Mouse (Mus musculus): ENCODE results near the gene Yars. TPM values are rescaled to one million over a fixed set of nuclear protein-coding genes. Genes with fewer than 3 reads are reported as not detected.
A peak's percentile ranks its signal among the peaks of the same experiment; 100 is the strongest.

Yars gene
- polyA plus RNA-seq (2016; fragmentation: Nextera tagmentation; extraction: Ambion mirVana): 98.9 and 103 TPM in 2 replicates

- peak within 1 kb of the TSS; percentile 99 for H3K4me3 ChIP-seq
- no peaks in the 10 kb centered on the region for H3K27me3 ChIP-seq (ENCODE audit: low read depth, poor library complexity, severe bottlenecking)
- peaks cover 25% of the 10 kb centered on the region for H3K4me1 ChIP-seq
- H3K36me3 ChIP-seq: peaks cover 23% of the 10 kb centered on the region
- WGBS: under 1% methylated on average over 56 of the region's 58 CpGs
- DNase-seq (ENCODE audit: low spot score): peak; percentile 99
- peak within 1 kb of the TSS; percentile 98 for H3K27ac ChIP-seq
- H3K9me3 ChIP-seq (replicated peaks): no peaks in the 10 kb centered on the region
Measured at GRCm38 (mm10) chr4:129189542-129190519, at the start of gene Yars, which contains the start of gene S100pbp. Gene Yars, plus strand, starts transcription at chr4:129189760. Gene S100pbp, minus strand, starts transcription at chr4:129189727.

GRCm38 (mm10) chr4:129140808-129141207 lies 48.8 kb upstream of the Yars start:
- peaks cover 16% of the 10 kb centered on the region for H3K4me1 ChIP-seq
- H3K27ac ChIP-seq: no peak overlapping the region
- no peaks in the 10 kb centered on the region for H3K9me3 ChIP-seq (replicated peaks)
- no peak for DNase-seq (ENCODE audit: low spot score)
- 88% methylated on average over 4 of the region's 4 CpGs for WGBS
- no peak overlapping the region for H3K4me3 ChIP-seq
- H3K36me3 ChIP-seq: peaks cover 11% of the 10 kb centered on the region
- H3K27me3 ChIP-seq (ENCODE audit: low read depth, poor library complexity, severe bottlenecking): peaks cover 40% of the 10 kb centered on the region

GRCm38 (mm10) chr4:129141560-129142438 lies 47.8 kb upstream of the Yars start:
- no peak for DNase-seq (ENCODE audit: low spot score)
- Histone ChIP-seq H3K4me1 (peaks cover 10% of the 10 kb centered on the region), H3K27ac (no peak overlapping the region), H3K27me3 (ENCODE audit: low read depth, poor library complexity, severe bottlenecking) (peaks cover 31% of the 10 kb centered on the region), H3K4me3 (no peak overlapping the region), H3K9me3 (replicated peaks) (no peaks in the 10 kb centered on the region), H3K36me3 (peaks cover 13% of the 10 kb centered on the region)
- 83% methylated on average over 17 of the region's 17 CpGs for WGBS

- Histone ChIP-seq H3K27me3 (ENCODE audit: low read depth, poor library complexity, severe bottlenecking) (peaks cover 23% of the 10 kb centered on the region), H3K4me3 (no peak overlapping the region), H3K9me3 (replicated peaks) (no peaks in the 10 kb centered on the region), H3K36me3 (peaks cover 16% of the 10 kb centered on the region), H3K4me1 (peaks cover 3% of the 10 kb centered on the region; the same call in 1 of the 2 replicates), H3K27ac (no peak overlapping the region)
- DNase-seq (ENCODE audit: low spot score): no peak
- WGBS: 90% methylated on average over 11 of the region's 11 CpGs
Measured at GRCm38 (mm10) chr4:129142439-129143045, 47.0 kb upstream of the Yars start.

- 88% methylated on average over 5 of the region's 5 CpGs for WGBS
Measured at GRCm38 (mm10) chr4:129143509-129143908, 46.1 kb upstream of the Yars start.

GRCm38 (mm10) chr4:129144401-129145367 lies 44.9 kb upstream of the Yars start:
- no peak for DNase-seq (ENCODE audit: low spot score)
- 57% methylated on average over 16 of the region's 16 CpGs for WGBS
- H3K9me3 ChIP-seq (replicated peaks): no peaks in the 10 kb centered on the region
- H3K4me3 ChIP-seq: no peak overlapping the region
- H3K27me3 ChIP-seq (ENCODE audit: low read depth, poor library complexity, severe bottlenecking): peaks cover 4% of the 10 kb centered on the region; the same call in 1 of the 2 replicates
- H3K27ac ChIP-seq: no peak overlapping the region
- H3K36me3 ChIP-seq: peaks cover 37% of the 10 kb centered on the region
- 0 out of 2 replicates have a peak, but pooled peaks cover 3% of the 10 kb centered on the region for H3K4me1 ChIP-seq

More at GRCm38 (mm10) chr4:129143509-129143908, 46.1 kb upstream of the Yars start:
- H3K27me3 ChIP-seq (ENCODE audit: low read depth, poor library complexity, severe bottlenecking): peaks cover 14% of the 10 kb centered on the region
- no peak for DNase-seq (ENCODE audit: low spot score)
- H3K4me1 ChIP-seq: 0 out of 2 replicates have a peak, but pooled peaks cover 3% of the 10 kb centered on the region
- H3K4me3 ChIP-seq: no peak overlapping the region
- peaks cover 25% of the 10 kb centered on the region for H3K36me3 ChIP-seq
- no peaks in the 10 kb centered on the region for H3K9me3 ChIP-seq (replicated peaks)
- no peak overlapping the region for H3K27ac ChIP-seq

- 0 out of 2 replicates have a peak, but pooled peaks cover 3% of the 10 kb centered on the region for H3K4me1 ChIP-seq
- H3K36me3 ChIP-seq: peaks cover 44% of the 10 kb centered on the region
- WGBS: 73% methylated on average over 4 of the region's 4 CpGs
- DNase-seq (ENCODE audit: low spot score): no peak
- no peaks in the 10 kb centered on the region for H3K27me3 ChIP-seq (ENCODE audit: low read depth, poor library complexity, severe bottlenecking)
- H3K9me3 ChIP-seq (replicated peaks): no peaks in the 10 kb centered on the region
- no peak overlapping the region for H3K4me3 ChIP-seq
- H3K27ac ChIP-seq: no peak overlapping the region
Measured at GRCm38 (mm10) chr4:129145411-129145810, 44.1 kb upstream of the Yars start.

- Histone ChIP-seq H3K4me1 (0 out of 2 replicates have a peak, but pooled peaks cover 3% of the 10 kb centered on the region), H3K27ac (no peak overlapping the region), H3K4me3 (no peak overlapping the region), H3K36me3 (peaks cover 49% of the 10 kb centered on the region), H3K9me3 (replicated peaks) (no peaks in the 10 kb centered on the region), H3K27me3 (ENCODE audit: low read depth, poor library complexity, severe bottlenecking) (no peaks in the 10 kb centered on the region)
- WGBS: 74% methylated on average over 4 of the region's 4 CpGs
- DNase-seq (ENCODE audit: low spot score): no peak
Measured at GRCm38 (mm10) chr4:129145943-129146342, 43.6 kb upstream of the Yars start.

- Histone ChIP-seq H3K27ac (no peak overlapping the region), H3K4me3 (no peak overlapping the region), H3K4me1 (0 out of 2 replicates have a peak, but pooled peaks cover 3% of the 10 kb centered on the region), H3K36me3 (peaks cover 54% of the 10 kb centered on the region), H3K27me3 (ENCODE audit: low read depth, poor library complexity, severe bottlenecking) (no peaks in the 10 kb centered on the region), H3K9me3 (replicated peaks) (no peaks in the 10 kb centered on the region)
- WGBS: 87% methylated on average over 2 of the region's 2 CpGs
- DNase-seq (ENCODE audit: low spot score): no peak
Measured at GRCm38 (mm10) chr4:129146392-129146791, 43.2 kb upstream of the Yars start.

- Histone ChIP-seq H3K27ac (no peak overlapping the region), H3K4me3 (no peak overlapping the region), H3K27me3 (ENCODE audit: low read depth, poor library complexity, severe bottlenecking) (no peaks in the 10 kb centered on the region), H3K36me3 (peaks cover 66% of the 10 kb centered on the region), H3K4me1 (no peaks in the 10 kb centered on the region), H3K9me3 (replicated peaks) (no peaks in the 10 kb centered on the region)
- DNase-seq (ENCODE audit: low spot score): no peak
- WGBS: 88% methylated on average over 13 of the region's 13 CpGs
Measured at GRCm38 (mm10) chr4:129147552-129148103, 41.9 kb upstream of the Yars start.

GRCm38 (mm10) chr4:129149321-129149720 lies 40.2 kb upstream of the Yars start:
- H3K36me3 ChIP-seq: peaks cover 77% of the 10 kb centered on the region
- no peak for DNase-seq (ENCODE audit: low spot score)
- H3K4me3 ChIP-seq: no peak overlapping the region
- WGBS: 92% methylated on average over 1 of the region's 1 CpGs
- H3K9me3 ChIP-seq (replicated peaks): no peaks in the 10 kb centered on the region
- H3K4me1 ChIP-seq: no peaks in the 10 kb centered on the region
- no peak overlapping the region for H3K27ac ChIP-seq
- no peaks in the 10 kb centered on the region for H3K27me3 ChIP-seq (ENCODE audit: low read depth, poor library complexity, severe bottlenecking)
